Mouse (Mus musculus): ENCODE data around the gene D630003M21Rik.

The D630003M21Rik gene

DNA sequence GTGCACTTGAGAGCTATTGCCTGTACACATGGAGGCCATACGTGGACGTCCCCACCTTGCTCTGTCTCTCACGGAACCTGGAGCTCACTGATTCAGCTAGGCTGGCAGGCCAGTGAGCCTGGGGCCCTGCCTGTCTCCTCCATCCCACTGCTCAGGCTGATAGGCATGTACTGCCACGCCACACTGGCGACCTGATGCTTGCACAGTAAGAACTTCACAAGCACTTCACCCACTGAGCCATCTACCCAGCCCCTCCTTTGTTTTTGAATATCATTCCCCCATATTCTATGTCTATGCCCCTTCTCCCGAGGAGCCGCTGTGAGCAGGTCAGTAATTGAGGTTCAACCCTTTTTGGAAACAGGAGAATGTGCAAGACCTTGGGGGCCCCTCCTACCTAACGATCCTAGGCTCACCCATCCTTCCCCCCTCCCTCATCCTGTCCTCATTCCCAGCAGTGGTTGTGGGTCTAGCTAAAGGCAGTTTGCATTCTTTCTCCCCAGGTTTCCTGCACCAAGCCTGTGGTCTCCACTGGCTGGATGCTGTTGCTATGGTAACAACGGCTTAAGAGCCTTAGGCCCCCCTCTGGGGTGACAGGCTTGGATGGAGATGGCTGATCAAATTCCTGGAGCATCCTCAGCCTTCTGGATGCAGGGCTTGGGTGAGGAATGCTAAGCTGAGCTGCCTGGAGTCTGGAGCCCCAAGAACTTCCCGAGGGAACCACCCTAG lies 35.2 kb downstream of the D630003M21Rik start:
- DNase-seq, result no peak

DNA sequence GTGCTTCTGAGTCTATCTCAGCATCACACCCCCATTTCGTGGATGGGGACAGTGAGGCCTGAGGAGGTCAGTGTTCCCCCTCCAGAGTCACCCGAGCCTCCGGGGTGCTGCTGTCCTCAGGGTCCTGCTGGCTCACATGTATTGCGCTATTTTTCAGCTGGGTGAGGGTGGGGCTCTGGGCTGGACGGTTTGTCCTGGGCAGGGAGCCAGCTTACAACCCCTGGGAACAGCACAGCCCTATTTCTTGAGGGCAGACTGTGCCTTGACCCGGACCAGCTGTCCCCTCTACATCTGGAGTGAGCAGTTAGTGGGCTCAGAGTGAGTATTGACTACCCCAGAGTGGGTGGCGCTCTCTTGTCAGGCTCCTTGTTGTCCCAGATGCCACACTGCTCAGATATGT lies 37.9 kb downstream of the D630003M21Rik start:
- DNase-seq, result peak; percentile 55 to 66

GRCm38 (mm10) chr2:158189451-158189850 lies 39.6 kb downstream of the D630003M21Rik start:
- DNase-seq, result no peak

GRCm38 (mm10) chr2:158186206-158186871 lies 42.7 kb downstream of the D630003M21Rik start:
- peak in 1 of 2 experiments; percentile 47 for DNase-seq

DNA sequence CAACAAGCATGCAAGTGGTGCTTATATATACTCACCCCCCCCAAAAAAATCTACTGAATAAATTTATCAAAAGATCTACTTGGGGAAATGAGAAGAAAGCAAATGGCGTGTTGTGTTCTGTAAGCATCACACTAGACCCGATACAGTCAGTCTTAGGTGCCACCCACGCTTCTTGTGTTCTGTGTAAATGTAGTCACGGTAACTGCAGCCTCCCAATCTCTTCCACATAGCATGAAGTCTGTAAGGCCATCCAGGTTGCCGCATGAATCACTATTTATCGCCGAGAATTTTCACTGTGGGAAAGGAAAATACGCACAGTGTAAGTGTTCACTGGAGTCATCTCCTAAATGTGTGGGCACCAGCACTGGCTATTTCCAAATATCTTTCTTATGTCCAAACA lies 45.8 kb downstream of the D630003M21Rik start:
- DNase-seq, result no peak

GRCm38 (mm10) chr2:158181932-158182331 lies 47.1 kb downstream of the D630003M21Rik start:
- no peak for DNase-seq

GRCm38 (mm10) chr2:158180797-158181196 lies 48.2 kb downstream of the D630003M21Rik start:
- peak; percentile 90 for DNase-seq

GRCm38 (mm10) chr2:158179370-158180111 lies 49.5 kb downstream of the D630003M21Rik start:
- DNase-seq, result peak; percentile 69 to 80

DNA sequence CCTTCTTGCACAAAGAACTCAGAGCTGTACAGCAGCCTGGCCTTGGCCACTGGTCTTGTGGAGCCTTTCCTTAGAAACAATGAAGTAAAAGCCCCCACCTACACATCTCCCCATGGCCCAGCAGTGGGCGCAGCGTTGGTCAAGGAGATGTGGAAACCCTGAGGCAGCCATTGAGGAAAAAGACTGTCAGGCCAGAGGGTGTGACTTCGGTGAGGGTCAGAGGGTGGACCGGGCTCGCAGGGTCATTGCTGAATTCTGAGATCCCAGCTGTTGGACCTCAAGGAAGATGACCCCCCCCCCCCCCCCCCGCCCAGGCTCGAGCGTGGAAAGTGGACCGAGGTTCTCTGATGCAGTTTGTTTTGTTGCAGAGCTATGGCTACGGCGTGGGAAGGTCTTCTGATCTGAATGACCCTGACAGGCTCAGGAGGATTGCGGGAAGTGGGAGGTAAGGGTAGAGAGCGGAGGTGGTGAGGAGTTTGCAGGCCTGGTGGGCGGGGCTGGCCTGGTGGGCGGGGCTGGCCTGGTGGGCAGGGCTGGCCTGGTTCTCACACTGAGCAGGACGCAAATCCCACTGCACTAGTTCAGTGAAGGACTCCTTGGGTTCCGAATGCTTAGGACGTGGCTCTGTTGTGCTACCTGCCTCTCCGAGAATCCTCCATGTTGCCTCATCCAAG lies 50.2 kb downstream of the D630003M21Rik start:
- peak; percentile 94 to 96 for DNase-seq

DNA sequence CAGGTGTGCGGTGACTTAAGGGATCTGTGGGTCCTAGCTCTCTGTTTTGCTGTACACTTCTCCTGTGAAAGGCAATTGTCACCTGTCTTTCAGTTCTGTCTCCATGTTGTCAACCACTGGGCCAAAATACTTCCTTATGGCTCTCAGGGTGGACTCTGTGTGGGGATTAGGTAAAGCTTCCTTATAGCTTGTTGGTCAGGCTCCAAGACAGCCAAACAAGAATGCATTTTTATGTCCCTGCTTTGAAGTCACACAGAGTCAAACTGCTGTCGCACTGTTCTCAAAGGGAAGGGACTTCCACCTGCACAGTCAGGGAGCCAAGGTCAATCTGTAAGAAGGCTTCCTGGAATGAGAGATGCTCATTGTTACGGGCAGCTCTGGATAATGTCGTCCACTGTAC lies 50.9 kb downstream of the D630003M21Rik start:
- DNase-seq, result no peak

GRCm38 (mm10) chr2:158177574-158177973 lies 51.4 kb downstream of the D630003M21Rik start:
- no peak for DNase-seq

DNA sequence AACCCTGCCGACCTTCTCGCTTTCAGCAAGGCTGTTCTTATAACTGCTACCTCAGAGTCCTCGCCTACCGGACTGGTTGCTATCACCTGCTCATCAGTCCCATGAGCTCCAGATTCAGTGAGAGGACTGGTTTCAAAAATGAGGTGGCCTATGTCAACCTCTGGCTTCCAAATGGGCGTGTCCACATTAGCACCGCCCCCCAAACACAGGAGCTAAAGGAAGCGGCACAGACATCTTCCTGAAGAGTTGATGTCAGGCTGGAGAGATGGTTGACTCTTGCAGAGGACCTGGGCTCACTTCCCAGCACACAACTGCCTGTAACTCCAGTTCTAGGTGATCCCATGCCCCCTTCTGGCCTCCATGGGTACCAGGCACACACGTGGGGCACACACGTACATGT lies 52.3 kb downstream of the D630003M21Rik start:
- no peak for DNase-seq

DNA sequence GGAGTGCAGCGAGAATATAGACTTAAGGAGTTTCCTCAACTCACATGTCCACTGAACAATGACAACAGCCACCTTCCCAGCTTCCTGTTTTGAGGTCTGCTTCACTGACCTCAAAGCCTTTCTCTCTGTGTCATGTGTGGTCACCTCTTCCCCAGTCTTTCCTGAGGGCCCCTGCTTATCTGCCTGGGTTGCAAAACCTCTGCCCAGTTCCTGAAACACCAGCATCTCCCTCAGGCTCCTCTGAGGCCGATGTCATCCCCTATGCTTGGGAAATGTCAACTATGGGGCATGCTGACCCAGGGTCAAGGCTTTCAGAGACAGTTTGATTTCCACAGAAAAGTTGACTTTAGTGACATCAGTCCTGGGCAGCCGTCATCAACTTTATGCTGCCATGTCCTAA lies 53.6 kb downstream of the D630003M21Rik start:
- no peak for DNase-seq

DNA sequence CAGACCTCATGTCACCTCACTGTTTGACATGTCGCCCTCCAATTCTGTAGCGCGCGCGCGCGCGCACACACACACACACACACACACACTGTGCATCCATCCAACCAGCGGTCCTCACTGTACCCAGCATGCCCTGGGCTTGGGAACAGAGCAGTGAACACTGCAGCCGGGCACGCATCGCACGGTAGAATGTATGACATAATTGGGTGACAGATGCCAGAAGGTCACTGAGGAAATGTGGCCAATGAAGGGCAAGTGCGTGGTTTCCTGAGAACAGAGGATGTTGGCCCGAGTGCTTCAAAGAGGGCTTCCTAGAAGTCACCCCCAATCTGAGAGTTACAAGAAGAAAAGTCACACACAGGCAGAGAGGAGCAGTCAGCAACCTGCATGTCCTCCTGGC lies 54.1 kb downstream of the D630003M21Rik start:
- DNase-seq, result peak in 1 of 2 experiments; percentile 27

DNA sequence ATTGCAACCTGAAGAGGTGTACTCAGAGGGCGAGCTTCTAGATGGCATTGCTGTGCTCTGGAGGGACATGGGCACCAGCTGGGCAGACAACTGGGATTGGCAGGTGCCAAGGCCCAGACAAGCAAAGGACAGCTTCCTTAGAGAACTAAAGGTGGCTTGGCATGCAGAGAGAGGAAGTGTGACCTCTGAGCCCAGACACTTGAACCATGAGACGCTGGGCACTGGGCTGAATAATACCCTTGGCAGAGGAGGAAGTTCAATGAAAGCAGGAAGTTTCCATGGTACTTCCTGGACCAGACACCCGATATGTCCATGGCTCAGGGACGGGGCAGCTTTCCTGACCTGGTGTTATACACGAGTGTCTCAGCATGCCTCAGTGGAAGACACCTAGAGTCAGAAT lies 54.6 kb downstream of the D630003M21Rik start:
- no peak for DNase-seq

DNA sequence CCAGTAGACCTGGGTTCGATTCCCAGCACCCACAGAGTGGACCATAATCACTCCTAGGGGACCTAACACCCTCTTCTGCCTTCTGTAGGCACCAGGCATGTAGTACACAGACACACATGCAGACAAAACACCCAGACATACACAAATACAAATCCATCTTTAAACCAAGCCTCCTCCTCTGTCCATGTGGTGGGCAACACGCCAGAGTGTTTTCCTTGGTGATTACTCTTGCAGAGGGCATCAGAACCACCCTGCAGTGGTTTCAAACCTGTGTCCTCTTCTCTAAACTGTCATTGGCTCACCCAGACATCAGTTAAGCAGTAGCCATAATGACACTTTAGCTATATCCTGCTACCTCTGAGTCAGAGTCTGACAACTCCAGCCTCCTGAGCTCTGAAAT lies 58.6 kb downstream of the D630003M21Rik start:
- DNase-seq, result no peak

DNA sequence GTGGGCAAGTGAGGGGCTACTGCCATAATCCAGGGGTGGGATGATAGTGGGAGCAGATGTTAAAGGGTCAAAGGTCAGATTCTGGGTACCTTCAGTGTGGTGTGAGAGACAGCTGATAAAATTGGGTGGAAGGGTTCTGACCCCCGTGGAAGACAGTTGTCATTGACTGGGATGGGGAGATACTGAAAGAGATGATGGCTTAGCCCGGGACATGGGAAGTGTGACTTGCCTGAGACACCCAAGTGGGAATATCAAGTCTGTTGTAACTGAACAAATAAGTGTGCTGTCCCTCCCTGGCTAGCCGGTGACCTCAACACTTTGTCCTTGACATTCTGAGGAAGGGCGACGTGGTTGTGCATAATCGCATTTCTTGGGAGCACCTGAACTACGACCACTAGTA lies 59.3 kb downstream of the D630003M21Rik start:
- no peak for DNase-seq

GRCm38 (mm10) chr2:158169351-158169750 lies 59.7 kb downstream of the D630003M21Rik start:
- DNase-seq, result no peak

DNA sequence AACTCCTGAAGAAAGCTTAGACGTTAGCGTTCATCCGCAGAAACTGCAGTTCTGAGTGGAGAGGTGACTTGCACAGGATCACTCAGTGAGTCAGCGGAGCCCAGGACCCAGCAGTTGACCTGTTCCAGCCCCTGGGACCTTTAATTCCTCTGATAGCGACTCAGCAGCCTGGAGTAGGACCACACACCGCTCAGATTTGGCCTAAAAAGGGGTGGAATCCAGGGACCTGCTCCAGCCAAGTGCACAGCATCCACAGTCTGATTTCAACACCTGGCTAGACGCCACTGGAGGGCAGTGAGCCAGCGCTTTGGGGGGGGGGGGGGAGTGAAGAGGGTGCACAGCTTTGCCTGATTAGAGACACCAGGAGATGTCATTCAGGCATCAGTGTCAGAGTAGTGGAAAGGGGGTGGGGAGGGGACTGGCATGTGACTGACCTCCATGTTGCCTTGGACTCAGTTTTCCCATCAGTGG lies 60.2 kb downstream of the D630003M21Rik start:
- DNase-seq, result peak in 1 of 2 experiments; percentile 41

GRCm38 (mm10) chr2:158167496-158168205 lies 61.4 kb downstream of the D630003M21Rik start:
- no peak for DNase-seq

DNA sequence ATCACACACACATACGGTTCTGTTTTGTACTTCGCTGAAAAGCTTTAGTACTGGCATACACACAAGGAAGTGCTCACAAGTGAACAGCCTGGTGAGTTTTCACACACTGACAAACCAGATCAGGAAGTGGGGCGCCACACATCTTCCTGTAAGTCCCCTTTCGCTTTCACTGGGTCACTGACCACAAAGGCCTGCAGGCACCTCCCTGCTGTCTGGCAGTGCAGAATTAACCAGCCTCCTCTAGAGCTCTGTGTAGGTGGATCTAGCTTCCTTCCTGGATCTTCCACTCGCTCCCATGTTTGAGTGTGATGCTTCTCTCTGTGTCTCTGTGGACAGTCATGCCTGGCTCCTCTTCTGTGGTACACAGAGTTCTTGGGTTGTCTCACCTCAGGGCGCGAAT lies 62.4 kb downstream of the D630003M21Rik start:
- peak; percentile 48 to 63 for DNase-seq

GRCm38 (mm10) chr2:158165776-158166175 lies 63.2 kb downstream of the D630003M21Rik start:
- peak in 1 of 2 experiments; percentile 50 for DNase-seq

Data from kidney, postnatal 4 days (tissue).